Comparison of ENCODE assay signal across 7 mouse cellular contexts in the genomic region with DNA sequence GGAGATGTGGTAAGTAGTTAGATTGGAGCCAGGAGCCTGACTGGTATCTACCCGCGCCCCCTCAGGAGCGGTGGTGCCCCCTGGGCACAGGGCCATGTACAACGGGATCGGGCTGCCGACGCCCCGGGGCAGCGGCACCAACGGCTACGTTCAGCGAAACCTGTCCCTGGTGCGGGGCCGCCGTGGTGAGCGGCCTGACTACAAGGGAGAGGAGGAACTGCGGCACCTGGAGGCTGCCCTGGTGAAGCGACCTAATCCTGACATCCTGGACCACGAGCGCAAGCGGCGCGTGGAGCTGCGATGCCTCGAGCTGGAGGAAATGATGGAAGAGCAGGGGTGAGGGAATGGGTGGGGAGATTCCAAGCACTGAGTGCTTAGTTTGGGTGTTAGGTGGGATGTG. TPM values are rescaled to one million over a fixed set of nuclear protein-coding genes. Genes with fewer than 3 reads are reported as not detected.
DNase-seq lines count a peak whose midpoint lies in the region; ATAC-seq and TF ChIP-seq lines count a peak whose summit lies in the region.

No protein-coding gene starts in this region.

- 0 out of 2 replicates have a peak overlapping the region, but pooled peaks have one; percentile 5 for H3K4me3 ChIP-seq in limb, embryonic 14.5 days (replicated peaks; ENCODE audit: low read length)

- WGBS in limb, embryonic 14.5 days = 71% methylated on average over 25 of the region's 25 CpGs

- H3K9me3 ChIP-seq in limb, embryonic 14.5 days (ENCODE audit: control insufficient read depth, low read length) = no peaks in the 10 kb centered on the region

- H3K27ac ChIP-seq in limb, embryonic 14.5 days (replicated peaks; ENCODE audit: low read depth, low read length) = no peak overlapping the region

- no peak for TF ChIP-seq POLR2A in limb, embryonic 14.5 days (IDR thresholded peaks at IDR 0.05; ENCODE audit: borderline replicate concordance, extremely low read depth, insufficient read depth, insufficient read length)

- DNase-seq in right cerebral cortex, adult 18-20 months = peak; percentile 31
- no peak for DNase-seq in right cerebral cortex, postnatal 36 days (ENCODE audit: low spot score in 2 of 2)
- DNase-seq in cerebellum, adult 9-11 months = peak; percentile 68
- peak; percentile 67 for DNase-seq in heart, postnatal 4 days
- no peak for DNase-seq in limb, embryonic 14.5 days (ENCODE audit: low spot score)
- peak; percentile 44 for DNase-seq in splenic B cell, adult 2 months (ENCODE audit: low read depth, low spot score)
- DNase-seq in layer of hippocampus, postnatal 14 days (ENCODE audit: low spot score in 2 of 2) = no peak

- H3K36me3 ChIP-seq in limb, embryonic 14.5 days (ENCODE audit: control insufficient read depth, insufficient read depth, low read length) = peaks cover 51% of the 10 kb centered on the region
- peaks cover 24% of the 10 kb centered on the region for H3K36me3 ChIP-seq in splenic B cell, adult 2 months (ENCODE audit: control insufficient read depth, insufficient read depth, low read length, poor library complexity, severe bottlenecking)

- H3K9ac ChIP-seq in limb, embryonic 14.5 days (ENCODE audit: low read depth, low read length, severe bottlenecking) = peak overlapping the region; percentile 2; the same call in 1 of the 2 replicates

- 0 out of 2 replicates have a peak overlapping the region, but pooled peaks have one; percentile 15 for H3K4me2 ChIP-seq in limb, embryonic 14.5 days (replicated peaks; ENCODE audit: low read depth, low read length, severe bottlenecking)

- no peak for ATAC-seq in limb, embryonic 14.5 days (ENCODE audit: low FRiP score, low read depth)

- no peaks in the 10 kb centered on the region for H3K27me3 ChIP-seq in limb, embryonic 14.5 days (ENCODE audit: control insufficient read depth, insufficient read depth, low read length)
- H3K27me3 ChIP-seq in splenic B cell, adult 2 months (ENCODE audit: control insufficient read depth, insufficient read depth, low read length, poor library complexity, severe bottlenecking) = no peaks in the 10 kb centered on the region

- H3K4me1 ChIP-seq in limb, embryonic 14.5 days (ENCODE audit: control insufficient read depth, insufficient read depth, low read length) = peaks cover 21% of the 10 kb centered on the region

RNA-seq across cellular contexts. Expression of a gene that starts 16.5 kb away (rescaled TPM):
- 100 to 1,000 TPM; 275 to 287 TPM for total RNA-seq in heart, postnatal 4 days (2021)
- polyA plus RNA-seq in limb, embryonic 14.5 days (2012; rRNA removed) = 654 and 850 TPM in 2 replicates
- polyA plus RNA-seq in limb, embryonic 14.5 days (2014; fragmentation: Nextera tagmentation; extraction: Ambion mirVana) = 406 and 466 TPM in 2 replicates
- total RNA-seq in layer of hippocampus, postnatal 14 days (2021) = 100 to 1,000 TPM; 502 to 591 TPM

RNA-seq across cellular contexts. Expression of a gene that starts 21.0 kb away (rescaled TPM):
- 1 to 10 TPM; 1.2 to 2.2 TPM for total RNA-seq in heart, postnatal 4 days (2021)
- polyA plus RNA-seq in limb, embryonic 14.5 days (2012; rRNA removed) = 46.3 and 50.8 TPM in 2 replicates
- polyA plus RNA-seq in limb, embryonic 14.5 days (2014; fragmentation: Nextera tagmentation; extraction: Ambion mirVana) = 41.2 and 47.5 TPM in 2 replicates
- total RNA-seq in layer of hippocampus, postnatal 14 days (2021) = 10 to 100 TPM; 24.5 to 25.3 TPM

RNA-seq across cellular contexts. Expression of a gene that starts 22.1 kb away (rescaled TPM):
- total RNA-seq in heart, postnatal 4 days (2021) = 100 to 1,000 TPM; 413 to 427 TPM
- 739 and 935 TPM in 2 replicates for polyA plus RNA-seq in limb, embryonic 14.5 days (2012; rRNA removed)
- 1,204 and 1,221 TPM in 2 replicates for polyA plus RNA-seq in limb, embryonic 14.5 days (2014; fragmentation: Nextera tagmentation; extraction: Ambion mirVana)
- total RNA-seq in layer of hippocampus, postnatal 14 days (2021) = 100 to 1,000 TPM; 363 to 365 TPM

RNA-seq across cellular contexts. Expression of a gene that starts 29.0 kb away (rescaled TPM):
- not detected for total RNA-seq in heart, postnatal 4 days (2021)
- 0.12 and 0.14 TPM in 2 replicates for polyA plus RNA-seq in limb, embryonic 14.5 days (2012; rRNA removed)
- polyA plus RNA-seq in limb, embryonic 14.5 days (2014; fragmentation: Nextera tagmentation; extraction: Ambion mirVana) = not detected in 2 replicates
- not detected for total RNA-seq in layer of hippocampus, postnatal 14 days (2021)

RNA-seq across cellular contexts. Expression of a gene that starts 35.5 kb away (rescaled TPM):
- total RNA-seq in heart, postnatal 4 days (2021) = 10 to 100 TPM; 32.8 to 33.4 TPM
- 47.1 and 58.5 TPM in 2 replicates for polyA plus RNA-seq in limb, embryonic 14.5 days (2012; rRNA removed)
- 66.2 and 74.8 TPM in 2 replicates for polyA plus RNA-seq in limb, embryonic 14.5 days (2014; fragmentation: Nextera tagmentation; extraction: Ambion mirVana)
- total RNA-seq in layer of hippocampus, postnatal 14 days (2021) = 100 to 1,000 TPM; 159 to 169 TPM

Comparison
In these comparisons a context has a peak if more than half of its experiments do, and no peak if none do; other contexts are left out.
1. DNase-seq: peak in right cerebral cortex, adult 18-20 months (single experiment), cerebellum, adult 9-11 months (single experiment), heart, postnatal 4 days (single experiment) and splenic B cell, adult 2 months (single experiment); none in right cerebral cortex, postnatal 36 days (0 of 2), limb, embryonic 14.5 days (single experiment) and layer of hippocampus, postnatal 14 days (0 of 2).
2. RNA of a gene that starts 21.0 kb away (total RNA-seq): 24.5 to 25.3 TPM in layer of hippocampus, postnatal 14 days; 1.2 to 2.2 TPM in heart, postnatal 4 days; every median in the first group is over 4 times any median in the second.